Mouse (Mus musculus): Measurements from ENCODE around the gene Ralgps1. TPM values are rescaled to one million over a fixed set of nuclear protein-coding genes. Genes with fewer than 3 reads are reported as not detected.

The Ralgps1 gene
- polyA plus RNA-seq, 1 experiment: 4.5 TPM

- DNase-seq (ENCODE audit: low read depth in 1 of 2, low spot score in 2 of 2): no peak
- Histone ChIP-seq H3K27me3 (ENCODE audit: control insufficient read depth, insufficient read depth, low read length) (no peaks in the 10 kb centered on the region), H3K36me3 (ENCODE audit: control insufficient read depth, insufficient read depth, low read length) (no peaks in the 10 kb centered on the region), H3K4me3 (ENCODE audit: extremely low read depth, insufficient read depth, insufficient read length) (no peak overlapping the region), H3K4me1 (ENCODE audit: control insufficient read depth, insufficient read depth, insufficient read length) (no peaks in the 10 kb centered on the region), H3K27ac (ENCODE audit: insufficient read depth, low read length) (no peak overlapping the region)
- no peak for TF ChIP-seq POLR2A (IDR thresholded peaks at IDR 0.05; ENCODE audit: low read depth, low read length)
- TF ChIP-seq CTCF (IDR thresholded peaks at IDR 0.05; ENCODE audit: extremely low read depth, insufficient read depth, insufficient read length, insufficient replicate concordance): no peak
Measured at GRCm38 (mm10) chr2:33393021-33393420, 21.7 kb upstream of the Ralgps1 start.

GRCm38 (mm10) chr2:33371648-33372408 lies 542 bp upstream of the Ralgps1 start:
- no peaks in the 10 kb centered on the region for H3K27me3 ChIP-seq (ENCODE audit: control insufficient read depth, insufficient read depth, low read length)
- no peaks in the 10 kb centered on the region; the same call in 1 of the 2 replicates for H3K36me3 ChIP-seq (ENCODE audit: control insufficient read depth, insufficient read depth, low read length)
- peak overlapping the region; percentile 48; the same call in 1 of the 2 replicates for H3K4me3 ChIP-seq (ENCODE audit: extremely low read depth, insufficient read depth, insufficient read length)
- DNase-seq (ENCODE audit: low read depth in 1 of 2, low spot score in 2 of 2): no peak
- H3K4me1 ChIP-seq (ENCODE audit: control insufficient read depth, insufficient read depth, insufficient read length): peaks cover 2% of the 10 kb centered on the region; the same call in 1 of the 2 replicates
- TF ChIP-seq POLR2A (IDR thresholded peaks at IDR 0.05; ENCODE audit: low read depth, low read length) (no peak), CTCF (IDR thresholded peaks at IDR 0.05; ENCODE audit: extremely low read depth, insufficient read depth, insufficient read length, insufficient replicate concordance) (no peak)
- 40% methylated on average over 18 of the region's 18 CpGs for WGBS
- H3K27ac ChIP-seq (ENCODE audit: insufficient read depth, low read length): no peak overlapping the region

- Histone ChIP-seq H3K4me1 (ENCODE audit: control insufficient read depth, insufficient read depth, insufficient read length) (peaks cover 2% of the 10 kb centered on the region; the same call in 1 of the 2 replicates), H3K4me3 (ENCODE audit: extremely low read depth, insufficient read depth, insufficient read length) (peak overlapping the region; percentile 67; the same call in 1 of the 2 replicates), H3K27ac (ENCODE audit: insufficient read depth, low read length) (no peak overlapping the region), H3K36me3 (ENCODE audit: control insufficient read depth, insufficient read depth, low read length) (no peaks in the 10 kb centered on the region; the same call in 1 of the 2 replicates), H3K27me3 (ENCODE audit: control insufficient read depth, insufficient read depth, low read length) (no peaks in the 10 kb centered on the region)
- no peak for DNase-seq (ENCODE audit: low read depth in 1 of 2, low spot score in 2 of 2)
- 12% methylated on average over 15 of the region's 15 CpGs for WGBS
- TF ChIP-seq POLR2A (IDR thresholded peaks at IDR 0.05; ENCODE audit: low read depth, low read length) (no peak), CTCF (IDR thresholded peaks at IDR 0.05; ENCODE audit: extremely low read depth, insufficient read depth, insufficient read length, insufficient replicate concordance) (no peak)
Measured at GRCm38 (mm10) chr2:33370276-33370776, 960 bp downstream of the Ralgps1 start.

GRCm38 (mm10) chr2:33369453-33369852 lies 1.8 kb downstream of the Ralgps1 start:
- Histone ChIP-seq H3K4me3 (ENCODE audit: extremely low read depth, insufficient read depth, insufficient read length) (no peak overlapping the region), H3K4me1 (ENCODE audit: control insufficient read depth, insufficient read depth, insufficient read length) (peaks cover 2% of the 10 kb centered on the region; the same call in 1 of the 2 replicates), H3K36me3 (ENCODE audit: control insufficient read depth, insufficient read depth, low read length) (no peaks in the 10 kb centered on the region; the same call in 1 of the 2 replicates), H3K27ac (ENCODE audit: insufficient read depth, low read length) (no peak overlapping the region), H3K27me3 (ENCODE audit: control insufficient read depth, insufficient read depth, low read length) (no peaks in the 10 kb centered on the region)
- no peak for DNase-seq (ENCODE audit: low read depth in 1 of 2, low spot score in 2 of 2)
- WGBS: 89% methylated on average over 3 of the region's 3 CpGs
- TF ChIP-seq CTCF (IDR thresholded peaks at IDR 0.05; ENCODE audit: extremely low read depth, insufficient read depth, insufficient read length, insufficient replicate concordance) (no peak), POLR2A (IDR thresholded peaks at IDR 0.05; ENCODE audit: low read depth, low read length) (no peak)

- Histone ChIP-seq H3K27ac (ENCODE audit: insufficient read depth, low read length) (no peak overlapping the region), H3K4me1 (ENCODE audit: control insufficient read depth, insufficient read depth, insufficient read length) (peaks cover 2% of the 10 kb centered on the region; the same call in 1 of the 2 replicates), H3K27me3 (ENCODE audit: control insufficient read depth, insufficient read depth, low read length) (no peaks in the 10 kb centered on the region), H3K4me3 (ENCODE audit: extremely low read depth, insufficient read depth, insufficient read length) (no peak overlapping the region), H3K36me3 (ENCODE audit: control insufficient read depth, insufficient read depth, low read length) (no peaks in the 10 kb centered on the region; the same call in 1 of the 2 replicates)
- no peak for DNase-seq (ENCODE audit: low read depth in 1 of 2, low spot score in 2 of 2)
- TF ChIP-seq POLR2A (IDR thresholded peaks at IDR 0.05; ENCODE audit: low read depth, low read length) (no peak), CTCF (IDR thresholded peaks at IDR 0.05; ENCODE audit: extremely low read depth, insufficient read depth, insufficient read length, insufficient replicate concordance) (no peak)
- WGBS: 87% methylated on average over 1 of the region's 1 CpGs
Measured at GRCm38 (mm10) chr2:33368486-33368885, 2.8 kb downstream of the Ralgps1 start.

GRCm38 (mm10) chr2:33365703-33366471 lies 5.4 kb downstream of the Ralgps1 start:
- H3K27ac ChIP-seq (ENCODE audit: insufficient read depth, low read length): no peak overlapping the region
- 84% methylated on average over 9 of the region's 9 CpGs for WGBS
- H3K36me3 ChIP-seq (ENCODE audit: control insufficient read depth, insufficient read depth, low read length): no peaks in the 10 kb centered on the region; the same call in 1 of the 2 replicates
- peaks cover 2% of the 10 kb centered on the region; the same call in 1 of the 2 replicates for H3K4me1 ChIP-seq (ENCODE audit: control insufficient read depth, insufficient read depth, insufficient read length)
- TF ChIP-seq CTCF (IDR thresholded peaks at IDR 0.05; ENCODE audit: extremely low read depth, insufficient read depth, insufficient read length, insufficient replicate concordance) (no peak), POLR2A (IDR thresholded peaks at IDR 0.05; ENCODE audit: low read depth, low read length) (no peak)
- H3K4me3 ChIP-seq (ENCODE audit: extremely low read depth, insufficient read depth, insufficient read length): no peak overlapping the region
- no peak for DNase-seq (ENCODE audit: low read depth in 1 of 2, low spot score in 2 of 2)
- no peaks in the 10 kb centered on the region for H3K27me3 ChIP-seq (ENCODE audit: control insufficient read depth, insufficient read depth, low read length)

Measured in spleen, adult 2 months (tissue).